Mouse (Mus musculus): ENCODE measurements around the gene Myo15. TPM values are rescaled to one million over a fixed set of nuclear protein-coding genes. Genes with fewer than 3 reads are reported as not detected.

Gene Myo15
- total RNA-seq, 1 experiment from 2014 or later: 0.79 TPM

DNA sequence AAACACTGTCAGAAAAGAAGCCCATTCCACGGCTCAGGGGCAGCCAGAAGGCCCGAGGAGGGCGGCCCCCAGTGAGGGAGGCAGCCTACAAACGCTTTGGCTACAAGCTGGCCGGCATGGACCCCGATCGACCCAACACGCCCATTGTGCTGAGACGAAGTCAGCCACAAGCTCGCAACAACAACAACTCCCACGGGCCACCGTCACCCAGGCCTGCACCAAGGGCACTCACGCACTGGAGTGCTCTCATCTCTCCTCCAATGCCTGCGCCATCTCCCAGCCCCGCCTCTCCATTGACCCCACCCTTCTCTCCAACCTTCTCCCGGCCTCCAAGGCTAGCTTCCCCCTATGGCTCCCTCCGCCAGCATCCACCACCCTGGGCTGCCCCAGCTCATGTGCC is 9.0 kb downstream of the Myo15 start:
- no peak for ATAC-seq (replicated peaks in 1 of 2; ENCODE audit: insufficient read depth in 1 of 2, low FRiP score in 2 of 2, low TSS enrichment in 1 of 2, low read depth in 1 of 2, poor library complexity in 2 of 2, severe bottlenecking in 2 of 2)

DNA sequence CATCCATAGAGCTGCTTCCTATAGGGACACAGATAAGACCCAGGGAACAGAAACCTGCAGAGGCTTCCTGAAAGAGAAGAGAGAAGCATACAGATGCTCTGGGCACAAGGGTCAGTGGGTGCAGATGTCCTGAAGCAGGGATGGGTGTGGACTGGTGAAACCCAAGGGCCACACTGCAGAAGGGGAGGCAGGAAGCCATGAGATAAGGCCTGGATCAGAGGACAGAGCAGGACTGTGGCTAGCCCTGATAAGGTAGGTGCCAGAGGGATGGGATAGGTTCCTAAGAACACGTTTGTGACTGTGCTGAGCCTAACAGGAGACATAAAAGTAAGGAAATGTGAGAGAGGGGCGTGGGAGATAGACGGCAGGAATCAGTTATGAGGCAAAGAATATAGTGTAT is 17.1 kb downstream of the Myo15 start:
- ATAC-seq (replicated peaks in 1 of 2; ENCODE audit: insufficient read depth in 1 of 2, low FRiP score in 2 of 2, low TSS enrichment in 1 of 2, low read depth in 1 of 2, poor library complexity in 2 of 2, severe bottlenecking in 2 of 2): no peak

DNA sequence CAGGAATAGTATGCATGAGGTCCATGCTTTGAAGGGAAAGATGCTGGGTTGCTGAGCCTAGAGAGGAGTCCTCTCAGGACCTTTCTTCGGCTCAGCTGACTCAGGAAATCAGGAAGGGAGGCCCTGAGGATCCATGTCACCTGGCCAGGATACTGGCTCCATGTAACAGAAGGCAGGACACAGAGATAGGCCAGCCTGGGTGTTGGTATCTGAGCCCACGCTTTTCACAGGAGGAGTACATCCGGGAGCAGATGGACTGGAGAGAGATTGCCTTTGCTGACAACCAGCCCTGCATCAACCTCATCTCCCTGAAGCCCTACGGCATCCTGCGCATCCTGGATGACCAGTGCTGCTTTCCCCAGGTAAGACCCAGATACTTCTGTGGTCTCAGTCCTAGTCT is 23.6 kb downstream of the Myo15 start:
- ATAC-seq (replicated peaks in 1 of 2; ENCODE audit: insufficient read depth in 1 of 2, low FRiP score in 2 of 2, low TSS enrichment in 1 of 2, low read depth in 1 of 2, poor library complexity in 2 of 2, severe bottlenecking in 2 of 2): no peak

DNA sequence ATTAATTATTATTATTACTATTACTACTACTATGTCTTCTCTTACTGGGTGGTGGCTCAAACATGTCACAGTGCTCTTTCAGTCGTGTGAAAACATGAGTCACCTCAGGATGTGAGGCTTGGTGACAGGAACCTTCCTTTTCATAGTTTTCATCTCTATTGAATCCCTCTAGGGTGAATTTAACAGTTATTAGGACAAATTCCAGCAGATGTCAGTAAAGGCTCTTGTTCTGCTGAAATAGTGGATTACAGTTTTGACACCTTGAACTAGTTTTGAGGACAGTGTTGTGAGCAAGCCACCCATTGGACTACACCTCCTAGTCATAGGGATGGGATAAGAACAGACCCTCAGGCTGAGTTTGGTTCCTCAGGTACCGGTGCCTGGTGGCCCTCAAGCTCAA is 26.6 kb downstream of the Myo15 start:
- ATAC-seq (replicated peaks in 1 of 2; ENCODE audit: insufficient read depth in 1 of 2, low FRiP score in 2 of 2, low TSS enrichment in 1 of 2, low read depth in 1 of 2, poor library complexity in 2 of 2, severe bottlenecking in 2 of 2): no peak

DNA sequence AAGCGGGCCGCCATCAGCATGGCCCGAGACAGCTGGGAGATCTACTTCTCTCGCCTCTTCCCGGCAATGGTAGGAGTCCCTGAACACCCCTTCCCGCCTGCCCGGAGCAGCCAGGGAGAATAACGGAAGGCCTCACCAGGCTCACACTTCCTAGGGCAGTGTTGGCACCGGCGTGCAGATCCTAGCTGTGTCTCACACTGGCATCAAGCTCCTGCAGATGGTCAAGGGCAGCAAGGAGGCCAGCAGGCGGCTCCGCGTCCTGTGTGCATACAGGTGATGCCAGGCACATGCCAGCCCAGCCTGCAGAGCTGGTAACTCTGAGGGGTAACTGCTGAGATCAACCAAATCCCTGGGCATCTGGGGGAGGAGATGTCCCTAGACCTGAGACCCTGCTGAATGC is 38.1 kb downstream of the Myo15 start:
- no peak for ATAC-seq (replicated peaks in 1 of 2; ENCODE audit: insufficient read depth in 1 of 2, low FRiP score in 2 of 2, low TSS enrichment in 1 of 2, low read depth in 1 of 2, poor library complexity in 2 of 2, severe bottlenecking in 2 of 2)

DNA sequence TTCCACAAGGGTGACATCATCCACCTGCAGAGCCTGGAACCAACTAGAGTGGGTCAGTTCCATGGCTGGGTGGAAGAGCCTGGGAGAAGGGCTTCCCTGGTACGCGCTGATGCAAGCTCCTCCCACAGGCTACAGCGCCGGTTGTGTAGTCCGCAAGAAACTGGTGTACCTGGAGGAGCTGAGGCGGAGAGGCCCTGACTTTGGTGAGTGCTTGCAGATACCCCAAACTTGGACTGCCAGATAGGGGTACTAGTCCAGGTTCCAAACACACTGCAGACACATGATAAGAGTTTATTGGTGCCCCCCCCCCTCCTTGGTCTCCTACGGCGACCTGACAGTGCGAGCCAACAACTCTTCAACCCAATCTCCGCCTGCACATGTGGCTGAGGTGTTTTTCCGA is 39.8 kb downstream of the Myo15 start:
- no peak; a peak in 1 of 4 replicates for ATAC-seq (replicated peaks in 1 of 2; ENCODE audit: insufficient read depth in 1 of 2, low FRiP score in 2 of 2, low TSS enrichment in 1 of 2, low read depth in 1 of 2, poor library complexity in 2 of 2, severe bottlenecking in 2 of 2)

DNA sequence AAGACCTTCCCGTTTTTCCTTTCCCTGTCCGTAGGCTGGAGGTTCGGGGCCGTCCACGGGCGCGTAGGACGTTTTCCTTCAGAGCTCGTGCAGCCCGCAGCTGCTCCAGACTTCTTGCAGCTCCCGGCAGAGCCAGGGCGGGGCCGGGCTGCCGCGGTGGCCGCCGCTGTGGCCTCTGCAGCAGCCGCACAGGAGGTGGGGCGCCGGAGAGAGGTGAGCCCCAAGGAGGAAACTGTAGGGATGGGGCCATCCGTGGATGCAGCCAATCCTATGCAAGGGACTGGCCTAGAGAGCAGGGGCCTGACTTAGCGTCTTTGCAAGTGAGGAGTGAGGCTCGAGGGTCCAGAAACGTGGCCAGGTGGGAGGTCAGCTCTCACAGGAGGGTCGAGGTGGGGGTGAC is 40.4 kb downstream of the Myo15 start:
- ATAC-seq (replicated peaks in 1 of 2; ENCODE audit: insufficient read depth in 1 of 2, low FRiP score in 2 of 2, low TSS enrichment in 1 of 2, low read depth in 1 of 2, poor library complexity in 2 of 2, severe bottlenecking in 2 of 2): peak; percentile 61 to 76

DNA sequence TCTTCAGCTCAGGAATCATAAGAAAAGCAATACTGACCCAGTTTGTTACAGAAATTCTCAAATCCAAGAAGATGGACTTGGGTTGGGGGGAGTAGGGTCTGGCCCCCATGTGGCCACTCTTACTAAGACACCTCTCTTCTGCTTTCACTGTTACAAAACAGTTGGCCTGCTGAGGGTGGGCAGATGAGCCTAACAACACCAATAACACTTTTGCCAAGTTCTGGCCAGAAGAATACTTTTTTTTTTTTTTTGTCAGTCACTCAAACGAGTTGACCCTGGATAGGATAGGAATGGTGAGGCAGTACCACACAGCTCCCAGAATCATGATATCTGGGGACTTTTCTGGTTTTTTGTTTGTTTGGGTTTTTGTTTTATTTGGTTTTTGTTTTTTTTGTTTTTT is 42.8 kb downstream of the Myo15 start:
- ATAC-seq (replicated peaks in 1 of 2; ENCODE audit: insufficient read depth in 1 of 2, low FRiP score in 2 of 2, low TSS enrichment in 1 of 2, low read depth in 1 of 2, poor library complexity in 2 of 2, severe bottlenecking in 2 of 2): no peak

DNA sequence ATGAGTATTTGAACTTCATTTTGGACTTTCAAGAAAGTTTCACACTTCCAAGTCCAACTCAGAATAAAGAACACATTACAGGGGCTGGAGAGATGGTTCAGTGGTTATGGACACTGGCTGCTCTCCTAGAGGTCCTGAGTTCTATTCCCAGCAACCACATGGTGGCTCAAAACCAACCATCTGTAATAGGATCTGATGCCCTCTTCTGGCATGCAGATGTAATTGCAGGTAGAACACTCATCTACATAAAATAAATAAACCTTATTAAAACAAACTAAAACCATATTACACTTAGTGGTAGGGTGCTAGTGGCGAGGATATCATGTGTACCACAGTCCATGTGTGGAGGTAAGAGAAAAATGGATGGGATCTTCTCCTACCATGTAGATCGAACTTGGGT is 43.4 kb downstream of the Myo15 start:
- ATAC-seq (replicated peaks in 1 of 2; ENCODE audit: insufficient read depth in 1 of 2, low FRiP score in 2 of 2, low TSS enrichment in 1 of 2, low read depth in 1 of 2, poor library complexity in 2 of 2, severe bottlenecking in 2 of 2): no peak

DNA sequence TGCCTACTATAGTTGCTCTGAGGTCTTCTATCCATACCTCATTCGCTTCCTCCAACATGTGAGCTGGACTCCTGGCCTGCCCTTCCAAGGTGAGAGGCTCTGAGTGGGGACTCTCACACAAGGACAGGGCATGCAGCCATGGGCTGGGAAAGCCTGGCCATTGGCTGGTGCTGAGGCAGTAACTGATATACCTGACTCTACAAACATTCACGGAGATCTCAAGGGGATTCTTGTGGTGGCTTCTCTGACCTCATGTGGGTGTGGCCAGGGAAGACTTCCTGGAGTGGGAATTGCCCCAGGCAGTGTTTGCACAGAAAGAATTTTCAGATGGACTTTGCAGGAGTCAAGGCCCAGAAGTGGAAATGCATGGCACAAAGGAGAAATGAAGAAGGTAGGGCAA is 45.8 kb downstream of the Myo15 start:
- ATAC-seq (replicated peaks in 1 of 2; ENCODE audit: insufficient read depth in 1 of 2, low FRiP score in 2 of 2, low TSS enrichment in 1 of 2, low read depth in 1 of 2, poor library complexity in 2 of 2, severe bottlenecking in 2 of 2): no peak

DNA sequence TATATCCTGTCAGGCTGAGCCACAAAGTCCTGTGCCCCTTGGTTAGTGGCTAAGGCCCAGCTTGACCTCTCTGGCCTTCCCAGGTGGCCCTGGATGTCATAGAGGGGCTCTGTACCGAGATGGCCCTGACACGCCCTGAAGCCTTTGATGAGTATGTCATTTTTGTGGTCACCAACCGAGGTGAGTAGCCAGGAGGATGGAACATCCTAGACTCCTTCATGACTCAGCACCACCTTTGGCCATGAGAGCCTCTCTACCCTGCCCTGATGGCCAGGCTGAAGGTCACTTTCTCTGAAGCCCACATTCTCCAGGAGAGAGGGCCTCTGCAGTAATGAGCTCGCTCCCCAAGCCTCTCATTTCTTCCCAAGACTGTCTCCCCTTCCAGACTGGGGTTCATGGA is 49.2 kb downstream of the Myo15 start:
- no peak for ATAC-seq (replicated peaks in 1 of 2; ENCODE audit: insufficient read depth in 1 of 2, low FRiP score in 2 of 2, low TSS enrichment in 1 of 2, low read depth in 1 of 2, poor library complexity in 2 of 2, severe bottlenecking in 2 of 2)

DNA sequence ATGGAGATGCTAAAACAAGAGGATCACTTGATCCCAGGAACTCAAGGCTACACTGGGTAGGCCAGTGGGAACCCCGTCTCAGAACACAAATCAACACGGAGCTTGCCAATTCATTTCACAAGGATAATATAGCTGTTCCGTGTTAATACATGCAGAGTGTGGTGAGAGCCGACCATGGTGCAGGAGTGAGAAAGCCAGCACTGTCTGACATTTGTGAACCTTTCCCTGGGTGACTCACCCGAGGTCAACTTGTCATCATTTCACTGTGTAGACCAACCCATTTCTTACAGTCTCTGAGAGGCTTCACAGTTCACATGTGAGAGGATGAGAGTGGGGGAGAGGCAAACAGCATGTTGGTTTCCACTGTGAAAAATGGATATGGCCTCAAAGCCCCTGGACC is 52.9 kb downstream of the Myo15 start:
- ATAC-seq (replicated peaks in 1 of 2; ENCODE audit: insufficient read depth in 1 of 2, low FRiP score in 2 of 2, low TSS enrichment in 1 of 2, low read depth in 1 of 2, poor library complexity in 2 of 2, severe bottlenecking in 2 of 2): no peak

DNA sequence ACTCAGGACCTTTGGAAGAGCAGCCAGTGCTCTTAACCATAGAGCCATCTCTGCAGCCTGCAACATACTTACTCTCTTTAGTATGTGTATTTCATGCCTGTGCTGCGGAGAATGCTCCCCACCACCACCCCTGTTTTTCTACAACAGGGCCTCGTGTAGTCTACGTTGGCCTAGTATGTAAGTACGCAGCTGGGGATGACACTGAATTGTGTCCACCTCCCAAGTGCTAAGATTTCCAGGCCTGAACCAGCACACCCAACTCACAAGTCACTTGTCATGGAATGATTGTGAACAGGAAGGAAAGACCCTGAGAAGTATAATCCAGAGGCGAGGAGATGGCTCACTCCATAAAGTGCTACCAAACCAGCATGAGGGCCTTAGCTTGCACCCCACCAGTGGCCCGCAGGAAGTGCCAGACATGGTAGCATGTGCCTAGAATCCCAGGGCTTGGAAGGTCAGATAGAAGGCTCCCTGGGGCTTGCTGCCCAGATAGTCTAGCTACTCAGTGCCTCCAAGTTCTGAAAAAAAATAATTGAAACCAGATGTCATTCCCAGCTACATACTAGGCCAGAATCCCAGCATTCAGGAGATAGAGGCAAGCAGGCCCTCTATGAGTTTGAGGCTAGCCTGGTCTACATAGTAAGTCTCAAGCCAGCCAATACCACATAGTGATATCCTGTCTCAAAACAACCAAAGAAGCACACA is 53.7 kb downstream of the Myo15 start:
- no peak for ATAC-seq (replicated peaks in 1 of 2; ENCODE audit: insufficient read depth in 1 of 2, low FRiP score in 2 of 2, low TSS enrichment in 1 of 2, low read depth in 1 of 2, poor library complexity in 2 of 2, severe bottlenecking in 2 of 2)

DNA sequence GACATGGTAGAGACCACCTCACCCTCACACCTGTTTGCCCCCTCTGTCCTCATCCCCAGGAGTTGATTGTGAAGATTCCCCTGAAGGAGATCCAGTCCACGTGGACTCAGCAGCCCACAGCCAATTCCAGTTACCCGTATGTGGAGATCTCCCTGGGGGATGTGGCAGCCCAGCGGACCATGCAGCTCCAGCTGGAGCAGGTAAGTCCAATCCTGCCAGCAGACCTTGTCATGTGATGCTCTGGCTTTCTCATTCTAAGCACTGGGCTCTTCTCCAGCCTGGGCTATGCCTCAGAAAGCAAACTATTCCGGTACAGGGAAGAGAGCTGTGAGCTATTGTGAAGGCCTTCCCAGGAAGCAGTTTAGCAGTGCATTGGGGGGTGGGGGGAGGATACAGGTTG is 57.3 kb downstream of the Myo15 start:
- no peak for ATAC-seq (replicated peaks in 1 of 2; ENCODE audit: insufficient read depth in 1 of 2, low FRiP score in 2 of 2, low TSS enrichment in 1 of 2, low read depth in 1 of 2, poor library complexity in 2 of 2, severe bottlenecking in 2 of 2)

DNA sequence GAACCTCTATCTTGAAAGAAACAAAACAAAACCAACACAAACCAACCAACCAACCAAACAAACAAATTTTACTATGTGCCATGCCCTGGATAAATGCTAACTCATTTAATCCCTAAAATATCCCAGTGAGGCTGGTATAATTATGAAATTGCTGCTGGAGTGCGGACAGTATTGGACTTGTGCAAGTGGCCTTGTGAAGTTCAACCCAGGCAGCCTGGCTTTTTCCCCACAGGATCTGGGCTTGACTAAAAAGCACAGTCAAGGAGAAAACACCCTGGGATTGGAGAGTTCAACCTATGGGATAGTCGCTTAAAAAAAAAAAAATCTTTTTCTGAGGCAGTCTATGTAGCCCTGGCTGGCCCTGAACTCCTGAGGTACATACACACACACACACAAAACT is 66.5 kb downstream of the Myo15 start:
- ATAC-seq (replicated peaks in 1 of 2; ENCODE audit: insufficient read depth in 1 of 2, low FRiP score in 2 of 2, low TSS enrichment in 1 of 2, low read depth in 1 of 2, poor library complexity in 2 of 2, severe bottlenecking in 2 of 2): no peak

DNA sequence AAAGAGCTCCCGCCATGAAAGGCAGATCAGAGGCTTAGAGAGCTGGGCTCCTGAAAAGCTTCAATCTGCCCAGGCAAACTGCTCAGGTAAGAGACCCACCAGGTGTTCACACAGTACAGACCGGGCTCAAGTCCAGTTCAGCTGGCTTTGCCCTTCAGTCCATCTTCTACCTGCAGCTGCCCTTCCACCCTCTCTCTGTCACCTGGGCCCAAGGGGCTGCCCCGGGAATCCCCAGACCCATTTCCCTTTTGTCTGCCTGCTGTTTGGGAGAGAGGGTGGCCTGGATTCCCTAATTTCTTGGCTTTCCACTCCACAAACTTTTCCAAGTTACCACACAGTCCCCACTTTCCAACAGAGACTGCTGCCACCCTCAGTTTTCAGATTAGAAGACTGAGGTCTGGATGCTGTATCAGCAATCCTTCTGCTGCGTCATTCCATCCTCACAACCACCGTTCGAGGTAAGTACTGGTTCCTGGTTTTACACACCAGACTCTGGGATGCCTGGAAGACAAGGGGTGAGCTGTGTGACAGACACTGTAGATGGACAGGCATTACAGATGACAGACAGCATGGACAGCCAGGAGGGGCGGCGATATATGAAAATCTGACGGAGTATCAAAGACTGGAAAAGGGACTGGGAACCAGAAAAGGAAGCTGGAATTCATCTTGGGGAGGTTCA is 67.2 kb downstream of the Myo15 start, which contains the start of gene Alkbh5:
Gene Alkbh5 (plus strand): TSS at position 202 of the 679 bp plus-strand sequence.
- ATAC-seq (replicated peaks in 1 of 2; ENCODE audit: insufficient read depth in 1 of 2, low FRiP score in 2 of 2, low TSS enrichment in 1 of 2, low read depth in 1 of 2, poor library complexity in 2 of 2, severe bottlenecking in 2 of 2): no peak

DNA sequence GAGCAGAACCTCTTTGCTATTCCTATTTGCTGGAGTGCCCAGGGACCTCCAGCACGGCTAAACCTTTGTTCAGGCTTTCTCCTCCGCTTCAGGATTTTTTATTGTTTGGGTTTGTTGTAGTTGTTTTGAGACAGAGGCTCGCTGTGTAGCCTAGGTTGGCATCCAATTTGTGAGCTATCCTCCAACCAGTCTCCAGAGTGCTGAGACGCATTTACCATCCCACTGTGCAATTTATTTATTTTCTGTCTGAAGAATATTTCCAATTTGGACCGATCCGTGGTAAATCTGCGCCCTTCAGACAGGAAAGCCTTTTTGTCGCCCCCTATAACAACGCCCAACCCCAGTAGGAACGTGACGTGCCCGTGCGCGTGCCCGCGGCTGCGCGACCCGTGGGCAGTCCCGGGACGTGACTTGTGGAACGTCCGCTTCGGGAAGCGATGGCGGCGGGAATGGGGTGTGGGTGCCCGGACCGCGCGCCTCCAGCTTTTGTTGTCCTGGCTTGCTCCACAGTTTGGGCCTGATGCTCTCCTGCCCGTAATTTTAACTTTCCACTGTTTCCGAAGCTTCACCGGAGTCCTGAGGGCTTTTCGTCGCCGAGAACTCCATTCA is 67.8 kb downstream of the Myo15 start:
- ATAC-seq (replicated peaks in 1 of 2; ENCODE audit: insufficient read depth in 1 of 2, low FRiP score in 2 of 2, low TSS enrichment in 1 of 2, low read depth in 1 of 2, poor library complexity in 2 of 2, severe bottlenecking in 2 of 2): peak; percentile 50 to 63

DNA sequence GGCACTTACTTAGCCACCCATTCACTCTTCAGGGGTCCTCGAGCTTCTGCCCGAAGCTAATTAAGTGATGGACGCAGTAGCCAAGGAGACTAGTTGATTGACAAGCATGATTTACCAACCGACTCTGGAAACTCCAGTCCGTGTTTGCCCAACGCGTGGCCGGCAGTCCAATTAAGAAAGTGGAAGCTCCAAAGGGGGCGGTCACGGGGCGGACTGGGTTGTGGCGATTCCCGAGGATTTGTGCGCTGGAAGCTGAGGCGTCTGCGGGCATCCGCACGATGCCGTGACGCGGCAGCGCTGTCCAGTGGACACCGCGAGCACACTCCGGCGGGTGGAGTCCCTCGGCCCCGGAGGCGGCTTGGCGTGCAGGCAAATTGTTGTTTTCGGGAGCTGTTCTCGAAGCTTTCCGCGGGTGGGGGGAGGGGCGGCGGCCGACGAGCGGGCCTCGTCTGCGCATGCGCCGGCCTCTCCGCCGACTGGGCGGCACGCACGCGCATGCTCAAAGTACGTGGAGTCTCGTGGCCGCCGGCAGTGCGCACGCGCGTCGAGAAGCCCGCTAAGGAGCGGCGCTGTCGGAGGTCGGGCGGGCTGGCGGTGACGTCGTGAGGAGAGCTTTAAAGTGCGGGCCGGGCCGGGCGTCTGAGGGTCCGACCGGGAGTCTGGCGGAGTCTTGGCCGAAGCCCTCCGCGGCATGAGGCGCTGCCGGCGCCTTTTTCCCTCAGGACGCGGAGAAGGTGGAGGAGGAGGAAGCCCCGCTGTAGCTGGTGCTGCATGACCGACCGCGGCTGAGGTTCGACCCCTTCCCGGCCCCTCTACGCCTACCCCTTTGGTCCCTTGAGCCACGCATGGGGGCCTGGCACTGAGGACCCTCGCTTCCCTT is 68.6 kb downstream of the Myo15 start:
- ATAC-seq (replicated peaks in 1 of 2; ENCODE audit: insufficient read depth in 1 of 2, low FRiP score in 2 of 2, low TSS enrichment in 1 of 2, low read depth in 1 of 2, poor library complexity in 2 of 2, severe bottlenecking in 2 of 2): peak; percentile 80 to 86
